ENCODE assay signal across 23 mouse cellular contexts in genomic region chr3:36499418-36499817, GRCm38 (mm10). TPM values are rescaled to one million over a fixed set of nuclear protein-coding genes. Genes with fewer than 3 reads are reported as not detected.
A peak's percentile ranks its signal among the peaks of the same experiment; 100 is the strongest.
DNase-seq lines count a peak whose midpoint lies in the region; TF ChIP-seq lines count a peak whose summit lies in the region.
"Had no signal": no experiment of that assay in that cellular context is flagged by ENCODE, and none has a peak within 500 bp of the region (broad histone marks: within the 10 kb centered on the region; RNA-seq: fewer than 3 reads in every experiment).

No protein-coding gene starts in this region.

- no peak overlapping the region for H3K9ac ChIP-seq in heart, adult 2 months (ENCODE audit: low read depth, low read length)

- H3K36me3 ChIP-seq in heart, adult 2 months (ENCODE audit: control insufficient read depth, insufficient read depth, low read length) = no peaks in the 10 kb centered on the region
- H3K36me3 ChIP-seq: G1E had no signal

- peak; percentile 55 for DNase-seq in heart, adult 11 months
- DNase-seq in heart, adult 2 months = no peak
- peak; percentile 12 for DNase-seq in testis, postnatal 10 days (ENCODE audit: low spot score)
- DNase-seq in testis, postnatal 14 days (ENCODE audit: low spot score) = no peak
- DNase-seq: adrenal gland, adult 2 months; adrenal gland, adult 8-10 months; adrenal gland, postnatal 10 days; adrenal gland, postnatal 14 days; adrenal gland, postnatal 25 days; adrenal gland, postnatal 36 days; B cell, adult 2 months; cerebellum, adult 11 months; cerebellum, adult 11-12 months; cerebellum, adult 18-20 months had no signal

- no peak for TF ChIP-seq CTCF in heart, adult 2 months (IDR thresholded peaks at IDR 0.05)

- 90% methylated on average over 7 of the region's 7 CpGs for WGBS in heart, adult 2 months

- peaks cover 1% of the 10 kb centered on the region; the same call in 1 of the 2 replicates for H3K4me1 ChIP-seq in heart, adult 2 months (ENCODE audit: control insufficient read depth, insufficient read depth, low read length)

- no peak overlapping the region for H3K4me3 ChIP-seq in heart, adult 2 months

- intact Hi-C loops in heart, adult 2 months (cut with DNase I) = no loop called here

- no peak for TF ChIP-seq POLR2A in heart, adult 2 months (IDR thresholded peaks at IDR 0.05; ENCODE audit: insufficient read depth, low read depth, low read length)

- no peak for TF ChIP-seq EP300 in heart, adult 2 months (IDR thresholded peaks at IDR 0.05; ENCODE audit: insufficient read depth, low read depth, low read length)

- H3K79me2 ChIP-seq in heart, adult 2 months (replicated peaks; ENCODE audit: control insufficient read depth, insufficient read depth, low read length) = no peaks in the 10 kb centered on the region

- no peaks in the 10 kb centered on the region for H3K27me3 ChIP-seq in heart, adult 2 months (ENCODE audit: control insufficient read depth, insufficient read depth, low read length)
- H3K27me3 ChIP-seq: CH12.LX had no signal

- no peak overlapping the region for H3K27ac ChIP-seq in heart, adult 2 months

RNA-seq across cellular contexts. Expression of gene Gm11549, which starts 22.2 kb away (rescaled TPM):
- total RNA-seq in heart, adult 2 months (2021) = not detected
- not detected in 2 replicates for polyA plus RNA-seq in heart, adult 2 months (2012; rRNA removed)
- total RNA-seq: adrenal gland, adult 18-20 months; adrenal gland, adult 8-10 months; adrenal gland, postnatal 14 days; adrenal gland, postnatal 25 days; adrenal gland, postnatal 36 days; CH12.LX; ES-E14; MEL had no signal
- polyA plus RNA-seq: activated CD4-positive, CD25-positive, alpha-beta regulatory T cell, adult 4 months; C2C12; CD4-positive, CD25-positive, alpha-beta regulatory T cell, adult 4 months; G1E; Patski had no signal

RNA-seq across cellular contexts. Expression of gene 1810062G17Rik, which starts 23.7 kb away (rescaled TPM):
- total RNA-seq in heart, adult 2 months (2021) = not detected
- polyA plus RNA-seq in heart, adult 2 months (2012; rRNA removed) = 0.70 and 0.96 TPM in 2 replicates
- polyA plus RNA-seq: G1E had no signal

RNA-seq across cellular contexts. Expression of gene Anxa5, which starts 23.7 kb away (rescaled TPM):
- total RNA-seq in heart, adult 2 months (2021) = 100 to 1,000 TPM; 119 to 131 TPM
- 202 and 223 TPM in 2 replicates for polyA plus RNA-seq in heart, adult 2 months (2012; rRNA removed)

RNA-seq across cellular contexts. Expression of gene Exosc9, which starts 53.0 kb away (rescaled TPM):
- total RNA-seq in heart, adult 2 months (2021) = 10 to 100 TPM; 15.6 to 16.4 TPM
- 8.2 and 16.1 TPM in 2 replicates for polyA plus RNA-seq in heart, adult 2 months (2012; rRNA removed)

Comparison
In these comparisons a context has a peak if more than half of its experiments do, and no peak if none do; other contexts are left out.
1. DNase-seq: peak in heart, adult 11 months (single experiment) and testis, postnatal 10 days (single experiment); none in heart, adult 2 months (0 of 2) and testis, postnatal 14 days (single experiment).